Mouse (Mus musculus) spleen, postnatal 14 days (tissue): ENCODE measurements around the gene Shb.
"Not testable (repeated sequence)": the region's sequence is repeated elsewhere in the genome, so short reads cannot be mapped to it uniquely, and the experiment has no call there.

Experiments
- DNase-seq, 2 experiments: peaks; one replicate each; pipeline ENCODE4 v3.0.0; 2021 to 2022; ENCODE audit warnings: low spot score in 2 of 2

The Shb gene

DNA sequence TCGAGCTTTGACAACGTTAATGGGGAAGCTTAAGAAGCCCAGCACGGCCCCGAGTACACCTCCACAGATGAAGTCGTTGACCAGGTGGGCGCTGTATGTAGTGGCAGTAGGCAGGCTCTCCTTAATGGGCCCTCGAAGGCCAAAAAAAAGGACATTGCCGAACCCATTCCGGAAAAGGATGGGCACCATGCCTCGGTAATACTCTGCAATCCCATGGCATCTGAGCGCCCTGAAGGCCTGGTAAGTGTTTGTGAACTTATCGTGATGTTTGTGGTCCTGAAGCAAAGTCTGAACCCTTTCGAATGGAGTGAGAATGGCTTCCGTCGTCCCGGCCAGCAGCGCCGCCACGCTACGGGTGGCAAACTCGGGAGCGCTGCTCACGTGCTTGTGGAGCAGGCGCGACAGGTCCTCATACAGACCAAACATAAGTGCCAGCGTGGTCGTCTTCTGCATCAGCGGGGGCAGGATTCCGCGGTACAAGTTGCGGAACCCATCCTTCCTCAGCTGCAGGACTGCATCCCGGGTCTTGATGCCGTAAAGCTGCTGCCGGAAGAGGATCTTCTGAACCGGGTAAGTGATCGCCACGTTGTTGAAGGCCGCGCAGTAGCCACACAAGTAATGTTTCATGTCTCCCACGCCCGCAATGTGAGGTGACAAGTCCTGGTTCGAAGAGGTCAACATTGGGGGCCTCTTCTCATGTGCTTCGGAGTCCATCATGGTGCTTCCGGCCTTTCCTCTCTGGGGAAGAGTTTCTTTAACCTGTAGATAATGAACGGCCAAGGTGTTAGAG is 132.7 kb downstream of the Shb start:
- no peak for DNase-seq

GRCm38 (mm10) chr4:45398315-45398714 is 134.0 kb downstream of the Shb start:
- DNase-seq: not testable (repeated sequence)

- DNase-seq: not testable (repeated sequence)
Measured at GRCm38 (mm10) chr4:45396211-45396610, 136.1 kb downstream of the Shb start.

GRCm38 (mm10) chr4:45393658-45394057 is 138.6 kb downstream of the Shb start:
- no peak for DNase-seq

GRCm38 (mm10) chr4:45392994-45393393 is 139.3 kb downstream of the Shb start:
- no peak for DNase-seq

DNA sequence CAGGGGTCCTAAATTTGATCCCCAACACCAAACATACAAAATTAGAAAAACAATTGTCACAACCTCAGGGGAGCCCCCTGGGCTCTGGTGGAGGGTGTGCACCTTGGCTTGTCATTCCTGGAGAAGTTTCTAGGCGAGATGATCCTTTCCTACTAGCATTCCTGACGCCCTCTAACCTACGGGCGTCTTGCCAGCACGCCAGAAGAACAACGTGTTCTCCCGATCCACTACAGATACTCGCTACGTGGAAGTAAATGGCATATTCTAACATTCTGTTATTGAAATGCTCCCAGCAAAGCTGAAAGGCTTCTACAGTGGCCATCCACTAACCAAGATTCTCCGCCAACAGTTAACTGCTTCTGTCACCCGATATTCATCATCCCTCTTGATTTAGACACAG is 139.7 kb downstream of the Shb start:
- no peak for DNase-seq

DNA sequence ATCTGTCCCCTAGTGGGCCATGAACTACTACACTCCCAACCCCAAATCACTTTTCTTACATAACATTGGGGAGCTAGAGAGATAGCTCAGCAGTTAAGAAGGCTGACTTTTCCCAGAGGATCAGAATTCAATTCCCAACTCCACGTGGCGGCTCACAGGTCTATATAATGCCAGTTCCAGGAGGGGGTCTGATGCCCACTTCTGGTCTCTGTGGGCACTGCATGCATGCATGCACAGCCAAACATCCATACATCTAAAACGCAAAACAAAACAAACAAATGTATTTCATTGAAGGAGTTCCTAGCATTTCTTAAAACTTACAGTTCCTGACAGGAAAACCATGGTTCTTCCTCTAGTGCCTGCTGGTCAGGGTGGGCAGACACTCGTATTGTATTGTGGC is 140.2 kb downstream of the Shb start:
- DNase-seq: no peak

DNA sequence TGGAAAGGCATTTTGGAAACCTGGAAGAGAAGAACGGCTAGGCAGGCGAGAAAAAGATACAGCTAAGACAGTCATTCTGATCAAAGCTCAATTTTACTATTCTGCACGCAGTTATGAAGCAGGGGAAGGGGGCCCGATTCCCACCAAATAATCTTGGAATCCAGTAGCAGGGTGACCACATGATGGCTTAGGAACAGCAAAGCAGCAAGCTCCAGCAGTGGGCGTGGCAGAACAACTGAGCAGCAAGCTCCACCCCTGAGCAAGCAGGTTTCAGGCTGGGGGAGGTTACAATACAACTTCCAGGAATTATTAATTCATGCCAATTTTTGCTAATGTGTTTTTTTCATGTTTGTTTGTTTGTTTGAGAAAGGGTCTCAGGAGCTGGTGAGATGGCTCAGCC is 145.0 kb downstream of the Shb start:
- not testable (repeated sequence) for DNase-seq

- not testable (repeated sequence) for DNase-seq
Measured at GRCm38 (mm10) chr4:45382133-45382532, 150.1 kb downstream of the Shb start.

DNA sequence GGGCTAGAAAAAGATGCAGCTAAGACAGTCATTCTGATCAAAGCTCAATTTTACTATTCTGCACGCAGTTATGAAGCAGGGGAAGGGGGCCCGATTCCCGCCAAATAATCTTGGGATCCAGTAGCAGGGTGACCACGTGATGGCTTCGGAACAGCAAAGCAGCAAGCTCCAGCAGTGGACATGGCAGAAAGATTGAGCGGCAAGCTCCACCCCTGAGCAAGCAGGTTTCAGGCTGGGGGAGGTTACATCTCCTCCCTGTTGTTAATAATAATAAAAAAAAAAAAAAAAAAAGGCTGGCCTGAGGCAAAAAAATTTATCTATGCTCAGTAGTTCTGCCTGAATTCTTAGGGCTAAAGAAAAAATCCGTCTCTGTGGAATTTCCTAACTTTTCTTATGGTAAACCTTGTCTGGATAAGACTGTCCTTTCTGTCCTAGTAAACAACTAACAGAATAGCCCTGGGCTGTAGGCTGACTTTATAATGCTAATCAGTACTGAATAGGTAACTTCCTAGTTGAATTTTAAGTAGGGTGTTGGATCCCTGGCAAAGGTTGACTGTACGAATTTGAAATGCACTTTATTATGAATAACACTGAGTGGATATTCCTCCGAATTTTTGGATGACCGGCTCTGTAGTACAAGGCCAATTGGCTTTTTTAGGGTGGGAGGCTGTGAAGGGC is 151.2 kb downstream of the Shb start:
- DNase-seq: not testable (repeated sequence)

DNA sequence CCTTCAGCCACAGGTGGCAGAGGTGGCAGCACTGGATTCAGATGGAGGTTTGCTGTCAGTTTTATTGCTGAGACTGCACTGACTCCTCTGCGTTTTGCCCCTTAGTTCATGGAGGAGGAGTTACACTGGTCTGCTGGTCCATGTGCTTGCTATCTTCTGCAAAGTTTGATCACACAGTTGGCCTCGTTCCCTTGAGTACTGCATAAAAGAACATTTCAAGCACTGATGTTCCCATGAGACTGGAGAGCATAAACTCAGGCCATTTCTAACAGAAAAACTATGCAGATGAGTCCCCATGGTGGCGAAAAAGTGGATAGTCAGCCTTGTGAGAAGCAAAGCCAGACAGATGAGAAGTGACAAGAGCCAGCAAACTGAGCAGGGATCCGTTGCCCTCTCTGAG is 155.7 kb downstream of the Shb start:
- DNase-seq: no peak

- DNase-seq: no peak
Measured at GRCm38 (mm10) chr4:45374879-45375278, 157.4 kb downstream of the Shb start.
